Mouse (Mus musculus): Measurements from ENCODE around the gene Mab21l2.

- TF ChIP-seq CTCF (IDR thresholded peaks at IDR 0.05; ENCODE audit: low read depth, low read length) (no peak), EP300 (IDR thresholded peaks at IDR 0.05; ENCODE audit: insufficient read depth, low read depth, low read length) (no peak), POLR2A (IDR thresholded peaks at IDR 0.05; ENCODE audit: insufficient read depth, low read length) (no peak)
Observed at GRCm38 (mm10) chr3:86541074-86541614, 7.3 kb downstream of the Mab21l2 start.
